Mouse (Mus musculus): ENCODE data around the gene Sun2. TPM values are rescaled to one million over a fixed set of nuclear protein-coding genes. Genes with fewer than 3 reads are reported as not detected.

The Sun2 gene
- polyA plus RNA-seq, 1 experiment = 32.0 TPM

DNA sequence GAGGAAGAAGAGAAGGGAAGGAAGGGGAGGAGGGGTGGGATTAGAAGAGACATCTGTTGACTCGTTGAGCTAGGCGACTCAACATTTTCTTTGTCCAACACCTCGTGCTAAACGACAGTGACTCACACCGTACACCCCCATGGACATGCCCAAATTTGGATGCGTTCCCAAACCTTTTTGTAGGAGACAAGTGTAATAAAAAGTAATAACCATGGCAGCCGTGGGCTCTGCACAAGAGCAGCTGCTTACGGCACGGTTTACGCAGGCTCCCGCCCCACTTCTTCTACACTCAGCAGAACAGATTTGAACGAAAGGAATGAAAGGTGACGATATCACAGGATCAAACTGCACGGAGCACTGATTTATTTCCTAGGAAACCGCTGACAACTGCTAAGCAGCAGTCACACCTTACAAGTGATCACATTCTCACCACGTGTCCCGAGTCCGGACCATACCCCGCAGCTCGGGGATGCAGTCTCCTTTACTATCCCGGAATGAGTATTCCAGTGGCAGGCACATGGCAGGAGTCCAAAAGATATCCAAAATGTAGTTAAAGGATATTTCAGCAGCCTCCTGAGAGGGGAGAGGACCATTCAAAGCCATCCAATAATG is 28.4 kb upstream of the Sun2 start:
- H3K4me3 ChIP-seq (ENCODE audit: insufficient read depth, low read length) = no peak overlapping the region
- TF ChIP-seq CTCF (IDR thresholded peaks at IDR 0.05; ENCODE audit: extremely low read depth, insufficient read depth, low read length) (no peak), POLR2A (IDR thresholded peaks at IDR 0.05; ENCODE audit: extremely low read depth, insufficient read depth, low read length) (no peak)
- peak overlapping the region; percentile 19; the same call in 1 of the 2 replicates for H3K27ac ChIP-seq (ENCODE audit: insufficient read depth, low read length)
- peaks cover 30% of the 10 kb centered on the region for H3K4me1 ChIP-seq (ENCODE audit: control insufficient read depth, insufficient read depth, low read length)

DNA sequence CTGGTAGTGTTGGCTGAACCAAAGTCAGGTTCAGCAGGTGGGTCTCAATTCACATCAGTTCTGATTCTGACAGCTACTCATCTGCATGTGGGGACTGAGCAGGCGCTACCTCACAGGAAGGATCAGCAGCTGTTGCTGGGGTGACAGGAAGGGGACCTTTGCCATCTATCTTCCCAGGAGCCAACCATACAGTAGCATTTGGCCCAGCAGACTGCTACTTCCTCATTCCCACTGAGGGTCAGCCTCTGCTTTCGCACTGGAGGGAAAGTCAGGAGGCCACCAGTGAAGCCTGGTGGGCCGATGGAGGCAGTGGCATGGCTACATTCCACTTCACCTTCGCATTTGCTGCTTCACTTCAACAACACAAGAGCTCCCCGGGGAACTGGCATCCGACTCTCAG is 26.0 kb upstream of the Sun2 start:
- Histone ChIP-seq H3K4me3 (ENCODE audit: insufficient read depth, low read length) (no peak overlapping the region), H3K27ac (ENCODE audit: insufficient read depth, low read length) (peak overlapping the region; percentile 21; the same call in 1 of the 2 replicates), H3K4me1 (ENCODE audit: control insufficient read depth, insufficient read depth, low read length) (peaks cover 35% of the 10 kb centered on the region)
- no peak for TF ChIP-seq POLR2A (IDR thresholded peaks at IDR 0.05; ENCODE audit: extremely low read depth, insufficient read depth, low read length)
- TF ChIP-seq CTCF (IDR thresholded peaks at IDR 0.05; ENCODE audit: extremely low read depth, insufficient read depth, low read length) = no peak

DNA sequence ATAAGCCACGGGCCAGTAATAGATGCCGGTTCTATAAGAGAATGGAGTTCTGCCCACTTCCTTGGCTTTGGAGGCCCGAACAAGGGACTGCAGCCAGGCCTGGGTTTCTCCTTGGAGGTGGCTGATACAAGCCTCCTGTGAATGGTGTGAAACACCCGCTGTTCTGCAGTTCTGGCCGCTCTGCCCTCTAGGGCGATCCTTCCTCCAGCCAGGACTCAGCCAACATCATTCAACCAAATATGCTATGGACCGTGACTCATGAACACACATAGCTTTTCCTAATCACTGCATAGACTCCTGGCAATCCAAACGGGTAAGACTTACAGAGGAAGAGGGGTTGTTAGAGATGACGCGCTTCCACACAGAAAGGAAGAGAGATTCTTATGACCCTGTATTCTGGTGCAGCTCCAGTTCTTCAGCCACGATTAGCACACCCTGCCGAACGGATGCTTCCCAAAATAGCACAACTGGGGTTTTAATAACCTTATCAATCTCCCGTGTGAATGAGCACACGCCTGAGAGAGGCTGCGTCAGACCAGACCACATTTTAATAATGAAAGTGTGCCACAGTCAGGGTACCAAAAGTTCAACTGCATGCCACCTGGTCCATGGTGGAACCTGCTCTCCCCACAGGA is 25.1 kb upstream of the Sun2 start:
- Histone ChIP-seq H3K27ac (ENCODE audit: insufficient read depth, low read length) (peak overlapping the region; percentile 56; the same call in 1 of the 2 replicates), H3K4me3 (ENCODE audit: insufficient read depth, low read length) (no peak overlapping the region), H3K4me1 (ENCODE audit: control insufficient read depth, insufficient read depth, low read length) (peaks cover 36% of the 10 kb centered on the region)
- TF ChIP-seq CTCF (IDR thresholded peaks at IDR 0.05; ENCODE audit: extremely low read depth, insufficient read depth, low read length) = no peak

DNA sequence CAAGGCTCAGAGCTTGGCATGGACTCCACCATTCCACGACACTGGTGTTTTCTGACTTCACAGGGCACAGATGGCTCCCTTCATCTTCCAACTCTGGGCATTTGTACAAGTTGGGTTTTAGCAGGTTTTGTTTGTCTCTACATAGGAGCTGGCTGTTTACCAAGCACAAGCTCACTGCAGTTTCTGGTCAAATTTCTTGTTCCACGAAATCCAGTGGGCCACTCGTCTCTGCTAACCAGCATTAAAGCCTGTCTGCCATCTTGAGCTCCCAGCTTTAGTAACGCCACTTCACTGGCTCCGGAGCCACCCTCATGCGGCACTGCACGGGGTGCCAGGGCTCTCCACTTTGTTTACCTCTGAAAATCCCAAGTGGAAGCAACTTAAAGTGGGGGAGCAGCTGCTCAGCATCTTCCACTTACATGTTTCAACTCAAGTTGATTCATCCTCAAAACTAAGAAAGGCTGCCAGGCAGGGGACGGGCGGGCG is 24.3 kb upstream of the Sun2 start:
- Histone ChIP-seq H3K4me3 (ENCODE audit: insufficient read depth, low read length) (no peak overlapping the region), H3K27ac (ENCODE audit: insufficient read depth, low read length) (peak overlapping the region; percentile 21; the same call in 1 of the 2 replicates), H3K4me1 (ENCODE audit: control insufficient read depth, insufficient read depth, low read length) (peaks cover 38% of the 10 kb centered on the region)
- TF ChIP-seq POLR2A (IDR thresholded peaks at IDR 0.05; ENCODE audit: extremely low read depth, insufficient read depth, low read length) (no peak), CTCF (IDR thresholded peaks at IDR 0.05; ENCODE audit: extremely low read depth, insufficient read depth, low read length) (no peak)

DNA sequence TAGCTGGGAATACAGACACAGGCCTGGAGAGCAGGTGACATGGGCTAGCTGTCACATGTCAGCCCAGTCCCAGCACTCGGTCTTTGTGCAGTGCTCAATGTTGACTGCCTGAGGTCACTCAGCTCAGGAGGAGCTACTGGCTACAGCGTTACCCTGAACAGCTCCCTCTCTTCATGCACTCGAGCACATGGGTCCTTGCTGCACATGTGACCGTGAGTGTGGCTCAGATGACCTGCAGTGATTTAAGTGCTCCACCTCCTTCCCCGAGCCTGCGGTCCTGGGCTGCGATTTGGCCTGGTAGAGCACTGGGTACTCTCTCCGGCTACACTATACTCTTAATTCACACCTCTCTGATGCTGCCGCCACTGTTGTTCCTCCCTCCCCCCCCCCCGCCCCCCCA is 23.8 kb upstream of the Sun2 start:
- Histone ChIP-seq H3K4me1 (ENCODE audit: control insufficient read depth, insufficient read depth, low read length) (peaks cover 39% of the 10 kb centered on the region), H3K4me3 (ENCODE audit: insufficient read depth, low read length) (no peak overlapping the region), H3K27ac (ENCODE audit: insufficient read depth, low read length) (0 out of 2 replicates have a peak overlapping the region, but pooled peaks have one; percentile 23)
- TF ChIP-seq CTCF (IDR thresholded peaks at IDR 0.05; ENCODE audit: extremely low read depth, insufficient read depth, low read length) (no peak), POLR2A (IDR thresholded peaks at IDR 0.05; ENCODE audit: extremely low read depth, insufficient read depth, low read length) (no peak)

DNA sequence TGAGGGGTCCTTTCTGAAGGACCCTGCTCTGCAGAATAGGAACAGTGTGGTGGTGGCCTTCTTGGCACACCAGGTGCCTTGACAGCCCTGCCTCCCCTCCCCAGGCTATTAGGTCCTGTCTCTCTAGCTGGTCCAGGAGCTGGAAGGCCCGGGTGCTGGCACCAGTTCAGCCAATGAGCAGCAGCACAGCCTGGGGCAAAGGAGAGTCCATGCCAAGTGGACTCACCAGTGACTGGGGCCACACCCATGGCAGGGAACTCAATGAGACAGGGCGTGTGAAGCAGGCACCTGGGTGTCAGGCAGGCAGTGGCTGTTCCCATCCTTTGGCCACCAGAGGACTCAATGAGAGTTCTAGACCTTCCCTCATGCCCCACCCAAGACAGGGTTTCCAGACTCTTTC is 23.0 kb upstream of the Sun2 start:
- Histone ChIP-seq H3K27ac (ENCODE audit: insufficient read depth, low read length) (peak overlapping the region; percentile 38), H3K4me3 (ENCODE audit: insufficient read depth, low read length) (no peak overlapping the region), H3K4me1 (ENCODE audit: control insufficient read depth, insufficient read depth, low read length) (peaks cover 40% of the 10 kb centered on the region)
- no peak for TF ChIP-seq POLR2A (IDR thresholded peaks at IDR 0.05; ENCODE audit: extremely low read depth, insufficient read depth, low read length)
- no peak for TF ChIP-seq CTCF (IDR thresholded peaks at IDR 0.05; ENCODE audit: extremely low read depth, insufficient read depth, low read length)

DNA sequence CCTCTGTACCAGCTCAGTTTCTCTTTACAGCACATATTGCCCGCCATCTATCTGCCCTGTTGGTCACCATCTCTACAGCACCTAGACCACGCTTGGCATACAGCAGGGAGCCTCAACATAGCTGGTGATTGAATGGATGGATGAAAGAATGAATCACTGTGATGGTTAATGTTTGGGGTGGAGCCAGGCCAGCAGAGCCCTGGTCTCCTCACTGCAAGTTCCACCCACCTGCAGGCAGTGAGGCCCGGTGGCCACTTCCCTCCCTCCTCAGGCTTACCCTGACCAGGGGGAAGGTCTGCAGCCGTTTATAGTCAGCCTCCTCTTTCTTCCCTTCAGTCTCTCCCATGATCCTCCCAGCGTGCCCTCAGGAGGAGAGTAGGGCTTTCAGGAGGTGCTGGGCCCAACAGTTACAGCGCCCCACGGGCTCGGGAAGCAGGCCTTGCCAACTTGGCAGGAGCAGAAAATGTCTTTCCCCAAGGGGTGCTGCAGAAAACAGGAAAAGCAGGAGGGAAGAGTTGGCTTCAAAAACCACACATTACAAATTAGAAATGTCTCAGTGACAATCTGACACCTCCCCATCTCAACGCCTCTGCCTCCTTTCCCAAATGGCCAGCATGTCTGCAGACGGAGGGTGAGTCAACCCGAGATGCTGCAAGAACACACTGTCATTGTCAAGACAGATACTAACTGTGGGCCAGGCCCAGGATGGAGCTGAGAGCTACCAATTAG is 22.4 kb upstream of the Sun2 start:
- Histone ChIP-seq H3K4me1 (ENCODE audit: control insufficient read depth, insufficient read depth, low read length) (peaks cover 35% of the 10 kb centered on the region), H3K4me3 (ENCODE audit: insufficient read depth, low read length) (no peak overlapping the region), H3K27ac (ENCODE audit: insufficient read depth, low read length) (peak overlapping the region; percentile 68)
- TF ChIP-seq POLR2A (IDR thresholded peaks at IDR 0.05; ENCODE audit: extremely low read depth, insufficient read depth, low read length) (no peak), CTCF (IDR thresholded peaks at IDR 0.05; ENCODE audit: extremely low read depth, insufficient read depth, low read length) (no peak)

DNA sequence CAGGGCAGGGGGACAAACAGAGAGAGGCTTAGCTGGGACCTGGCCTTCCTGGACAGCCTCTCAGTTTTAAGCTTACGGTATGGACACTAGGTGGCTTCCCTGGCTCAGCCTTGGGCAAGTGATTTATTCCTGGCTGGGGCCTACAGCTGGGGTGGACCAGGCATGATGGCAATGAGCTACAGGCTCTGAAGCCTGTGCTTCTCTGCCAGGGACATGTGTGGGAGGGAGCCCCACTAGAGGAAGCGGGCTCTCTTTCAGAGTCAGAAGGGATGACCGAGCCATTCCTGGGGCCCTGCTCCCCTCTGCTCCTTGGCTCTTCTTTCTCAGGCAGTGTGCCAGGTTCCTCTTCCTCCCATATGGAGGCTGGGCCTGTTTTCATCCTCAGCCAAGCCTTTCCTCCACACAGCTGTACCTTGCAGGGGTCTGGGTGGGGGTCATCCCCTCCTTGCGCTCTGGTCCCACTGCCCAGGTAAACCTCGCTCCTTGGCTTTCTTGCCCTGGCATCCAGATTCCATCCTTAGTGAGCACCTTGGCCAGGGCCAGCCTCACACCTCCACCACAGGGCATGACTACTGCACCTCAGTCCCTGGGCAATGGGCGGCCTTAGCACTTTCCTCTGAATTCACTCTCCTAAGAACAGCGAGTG is 21.4 kb upstream of the Sun2 start:
- no peak for TF ChIP-seq POLR2A (IDR thresholded peaks at IDR 0.05; ENCODE audit: extremely low read depth, insufficient read depth, low read length)
- TF ChIP-seq CTCF (IDR thresholded peaks at IDR 0.05; ENCODE audit: extremely low read depth, insufficient read depth, low read length) = 0 out of 2 replicates have a peak, but pooled peaks have one; percentile 12
- Histone ChIP-seq H3K4me1 (ENCODE audit: control insufficient read depth, insufficient read depth, low read length) (peaks cover 34% of the 10 kb centered on the region), H3K4me3 (ENCODE audit: insufficient read depth, low read length) (no peak overlapping the region), H3K27ac (ENCODE audit: insufficient read depth, low read length) (peak overlapping the region; percentile 68)

DNA sequence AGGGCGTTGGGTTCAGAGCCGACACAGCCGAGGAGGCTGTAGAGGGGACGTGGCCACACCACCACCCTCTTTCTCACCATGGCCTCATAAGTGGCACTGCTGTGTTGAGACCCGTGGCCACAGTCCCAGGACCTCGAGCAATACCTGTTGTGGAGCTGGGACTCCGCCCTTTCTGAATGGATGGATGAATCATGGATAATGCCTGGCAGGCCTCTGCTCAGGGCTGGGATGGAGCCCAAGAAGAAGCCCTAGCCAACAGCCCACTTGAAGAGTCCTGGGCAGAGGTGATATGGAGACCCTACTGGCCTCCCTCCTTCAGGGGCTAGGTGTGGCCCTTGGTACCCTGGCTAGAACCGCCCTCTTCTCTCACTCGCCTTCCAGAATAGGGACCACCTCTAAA is 20.7 kb upstream of the Sun2 start:
- Histone ChIP-seq H3K27ac (ENCODE audit: insufficient read depth, low read length) (no peak overlapping the region), H3K4me1 (ENCODE audit: control insufficient read depth, insufficient read depth, low read length) (peaks cover 35% of the 10 kb centered on the region), H3K4me3 (ENCODE audit: insufficient read depth, low read length) (no peak overlapping the region)
- TF ChIP-seq CTCF (IDR thresholded peaks at IDR 0.05; ENCODE audit: extremely low read depth, insufficient read depth, low read length) = no peak
- no peak for TF ChIP-seq POLR2A (IDR thresholded peaks at IDR 0.05; ENCODE audit: extremely low read depth, insufficient read depth, low read length)

All from cortical plate, adult 2 months (tissue).